Mouse (Mus musculus): Measurements from ENCODE around the gene Acap1.
"Not testable (repeated sequence)": the region's sequence is repeated elsewhere in the genome, so short reads cannot be mapped to it uniquely, and the experiment has no call there.

Acap1 gene

DNA sequence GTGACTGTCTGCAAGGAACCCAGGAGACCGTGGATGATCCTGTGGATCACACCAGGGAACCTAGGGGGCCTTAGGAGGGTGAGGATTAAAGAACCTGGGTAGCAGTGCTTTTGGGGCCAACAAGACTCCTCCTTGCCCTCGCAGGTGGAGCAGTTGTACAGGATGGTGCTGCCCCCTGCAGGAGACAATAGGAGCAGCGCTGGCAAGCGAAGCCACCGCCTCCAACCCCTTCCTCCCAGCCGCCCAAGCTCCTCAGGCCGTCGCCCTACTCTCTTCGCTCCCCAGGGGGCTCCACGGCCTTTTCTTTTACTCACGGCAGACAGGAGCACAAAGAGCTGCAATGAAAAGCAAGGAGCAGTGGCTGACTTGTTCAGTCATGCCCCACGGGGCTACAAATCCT, 18.5 kb downstream of the Acap1 start:
- peak; percentile 79 to 87 for DNase-seq (ENCODE audit: low spot score in 2 of 2)

- no peak for DNase-seq (ENCODE audit: low spot score in 2 of 2)
These were observed 19.2 kb downstream of the Acap1 start for GRCm38 (mm10) chr11:69876186-69876585.

DNA sequence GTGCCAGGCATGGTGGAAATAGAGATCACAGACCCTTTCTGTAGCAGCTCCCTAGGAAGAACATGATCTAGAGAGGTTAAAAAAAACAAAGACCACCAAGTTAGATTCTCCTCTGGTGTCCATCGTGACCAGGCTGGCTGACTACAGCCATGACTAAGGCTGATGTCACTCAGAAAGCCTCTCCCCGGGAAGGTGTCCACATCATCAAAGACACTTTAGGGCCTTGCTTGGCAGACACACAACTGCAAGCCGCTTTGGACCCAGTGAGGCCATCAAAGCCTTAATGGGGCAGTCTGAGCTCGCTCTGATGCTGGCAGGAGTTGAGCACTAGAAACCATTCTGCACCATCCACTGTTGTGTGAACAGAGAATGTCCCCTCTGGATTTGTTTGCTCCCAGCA, 22.9 kb downstream of the Acap1 start:
- no peak for DNase-seq (ENCODE audit: low spot score in 2 of 2)

- DNase-seq (ENCODE audit: low spot score in 2 of 2): no peak
These were observed 23.5 kb downstream of the Acap1 start for GRCm38 (mm10) chr11:69871822-69872221.

DNA sequence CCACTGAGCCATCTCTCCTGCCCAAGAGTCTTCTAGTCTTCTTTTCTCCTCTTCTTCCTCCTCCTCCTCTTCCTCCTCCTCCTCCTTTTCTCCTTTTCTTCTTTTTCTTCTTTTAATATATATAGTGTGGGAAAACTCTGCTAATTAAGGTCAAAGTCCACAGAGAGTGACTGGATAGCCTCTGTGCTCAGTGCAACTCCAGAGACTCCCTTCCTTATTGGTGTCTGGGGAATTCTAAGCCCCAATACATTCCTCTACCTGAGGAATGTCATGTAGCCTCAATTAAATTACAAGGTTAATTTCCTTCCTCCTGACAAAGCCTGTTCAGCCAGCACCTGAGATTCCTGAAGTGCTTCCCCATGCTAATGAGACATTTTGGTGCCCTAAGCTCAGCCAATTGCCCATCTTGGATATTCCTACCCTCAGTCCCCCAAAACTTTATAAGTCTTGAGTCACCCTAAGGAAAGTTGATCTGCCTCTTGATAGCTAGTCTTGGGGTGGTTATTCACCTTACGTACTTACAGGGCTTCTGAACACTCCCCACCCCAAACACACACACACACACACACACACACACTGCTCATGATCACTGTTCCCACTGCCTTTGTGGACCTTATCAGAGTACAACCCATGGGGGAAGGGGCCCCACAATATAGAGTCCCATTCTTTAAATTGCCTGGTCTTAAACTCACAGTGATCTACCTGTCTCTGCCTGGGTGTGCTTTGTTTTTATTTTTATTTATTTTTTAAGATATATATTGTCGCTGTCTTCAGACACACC, 24.9 kb downstream of the Acap1 start:
- no peak for DNase-seq (ENCODE audit: low spot score in 2 of 2)

- DNase-seq (ENCODE audit: low spot score in 2 of 2): no peak
These were observed 28.0 kb downstream of the Acap1 start for GRCm38 (mm10) chr11:69867335-69867734.

- DNase-seq (ENCODE audit: low spot score in 2 of 2): no peak
These were observed 29.8 kb downstream of the Acap1 start for GRCm38 (mm10) chr11:69865561-69865960.

DNA sequence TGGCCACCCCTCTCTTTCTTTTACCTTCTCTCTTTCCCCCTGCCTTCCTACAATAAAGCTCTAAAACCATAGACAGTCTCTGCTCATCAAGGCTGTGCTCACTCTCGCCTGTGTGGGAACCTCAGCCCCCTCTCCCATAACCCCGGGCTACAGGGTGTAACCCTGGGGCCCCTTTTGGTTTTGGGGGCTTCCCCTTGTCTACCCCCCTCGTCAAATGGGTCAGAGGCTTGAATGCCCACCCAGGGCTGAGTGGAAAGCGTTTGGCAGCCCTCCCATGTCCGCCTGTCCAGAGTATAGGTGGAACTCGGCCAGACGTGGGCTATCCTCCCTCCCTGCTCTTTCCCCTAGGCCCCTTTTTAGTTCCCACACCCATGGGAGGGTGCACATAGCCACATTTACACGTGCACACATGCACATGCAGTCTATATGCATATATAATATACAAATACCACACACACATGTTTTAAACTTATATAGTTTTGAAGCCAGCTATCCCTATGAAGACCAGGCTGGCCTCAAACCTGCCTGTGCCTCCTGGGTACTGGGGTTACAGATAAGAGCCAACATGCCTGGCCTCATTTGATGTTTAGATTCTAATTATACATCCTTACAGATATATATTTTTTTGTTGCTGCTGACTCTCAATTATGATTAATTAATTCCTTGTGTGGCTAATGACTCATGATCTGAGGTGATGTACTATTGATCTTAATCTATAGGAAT, 31.0 kb downstream of the Acap1 start:
- no peak for DNase-seq (ENCODE audit: low spot score in 2 of 2)

GRCm38 (mm10) chr11:69863729-69864128, 31.6 kb downstream of the Acap1 start:
- DNase-seq (ENCODE audit: low spot score in 2 of 2): not testable (repeated sequence)

DNA sequence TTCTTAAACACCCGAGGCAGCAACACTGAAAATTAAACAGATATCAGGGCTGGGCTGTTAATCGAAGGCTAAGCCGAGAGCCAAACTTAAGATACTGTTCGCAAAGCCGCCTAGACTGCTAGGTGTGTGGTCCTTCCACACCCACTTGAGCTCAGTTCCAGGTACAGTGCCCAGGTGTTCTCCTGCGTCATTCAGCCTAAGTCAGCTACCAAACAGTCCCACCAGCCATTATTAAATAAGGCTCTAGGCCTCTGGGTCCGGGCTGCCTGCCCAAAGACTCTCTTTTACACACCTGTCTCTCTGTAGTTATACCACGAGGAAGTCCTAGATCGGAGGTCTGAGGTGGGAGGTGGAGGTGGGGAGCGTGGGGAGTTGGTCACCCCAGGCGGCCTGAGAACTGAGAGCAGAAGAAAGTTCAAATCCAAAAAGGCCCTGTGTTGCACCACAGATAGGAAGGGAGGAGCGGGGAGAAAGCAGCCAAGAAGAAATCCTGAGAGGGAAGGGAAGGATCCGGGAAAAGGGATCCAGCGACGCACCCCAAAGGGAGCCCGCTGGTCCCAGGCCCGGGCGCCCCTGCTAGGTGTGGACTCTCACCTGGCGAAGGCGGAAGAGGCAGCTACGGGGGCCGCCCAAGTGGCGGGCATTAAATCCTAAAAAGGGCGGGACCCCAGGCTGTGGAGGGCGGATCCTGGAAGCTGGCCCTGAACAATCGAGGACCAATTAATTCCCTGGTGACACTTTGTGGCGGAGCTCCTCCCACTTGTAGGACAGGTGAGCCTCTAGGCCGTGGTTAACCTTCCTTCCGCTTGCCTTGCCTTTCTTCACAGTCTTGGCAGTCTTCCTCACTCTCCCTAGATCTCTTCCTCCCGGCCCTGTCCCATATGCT, 37.0 kb downstream of the Acap1 start, which contains the start of gene Tnk1:
Gene Tnk1, minus strand, starts transcription at position 618 of the 886 bp plus-strand sequence.
- no peak for DNase-seq (ENCODE audit: low spot score in 2 of 2)

- DNase-seq (ENCODE audit: low spot score in 2 of 2): no peak
These were observed 40.0 kb downstream of the Acap1 start for GRCm38 (mm10) chr11:69855347-69855746.

- no peak for DNase-seq (ENCODE audit: low spot score in 2 of 2)
These were observed 40.7 kb downstream of the Acap1 start for GRCm38 (mm10) chr11:69854680-69855079.

DNA sequence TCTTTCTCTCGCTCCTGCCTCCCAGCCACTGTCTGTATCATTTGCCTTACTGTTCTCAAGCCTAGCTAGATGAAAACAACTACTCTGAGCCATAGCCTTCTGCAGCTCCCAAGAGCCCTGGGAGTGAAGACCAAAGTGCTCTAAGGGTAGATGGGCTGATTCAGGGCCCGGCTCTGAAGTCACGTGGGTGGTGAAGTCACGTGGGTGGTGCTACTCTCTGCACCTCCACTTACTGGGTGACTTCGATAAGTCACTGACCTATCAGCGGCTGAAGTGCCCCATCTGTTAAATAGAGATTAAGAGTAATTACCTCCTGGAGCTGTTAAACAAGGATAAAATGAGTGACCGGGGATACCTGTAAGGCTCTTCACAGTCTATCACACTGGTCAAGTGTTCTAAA, 41.3 kb downstream of the Acap1 start:
- DNase-seq (ENCODE audit: low spot score in 2 of 2): no peak

DNA sequence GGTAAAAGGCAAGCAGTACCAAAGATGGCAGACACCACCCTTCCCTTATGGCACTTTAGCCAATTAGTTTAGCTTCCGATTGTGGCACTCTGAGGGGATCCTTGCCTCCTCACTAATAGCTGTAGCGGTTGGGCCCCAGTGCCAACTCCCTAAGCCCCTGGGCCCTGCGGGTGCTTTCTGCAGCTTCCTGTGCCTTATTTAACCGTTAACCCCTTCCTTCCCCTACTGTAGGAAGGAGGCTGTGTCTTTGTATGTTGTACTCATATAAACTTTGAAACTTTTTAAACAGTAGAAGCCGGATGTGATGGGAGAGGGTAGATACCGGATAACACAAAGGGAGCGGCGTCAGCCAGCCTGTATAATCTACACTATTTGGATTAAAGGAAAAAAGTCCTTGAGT, 44.6 kb downstream of the Acap1 start:
- no peak for DNase-seq (ENCODE audit: low spot score in 2 of 2)

GRCm38 (mm10) chr11:69849884-69850283, 45.5 kb downstream of the Acap1 start:
- DNase-seq (ENCODE audit: low spot score in 2 of 2): no peak

- no peak for DNase-seq (ENCODE audit: low spot score in 2 of 2)
These were observed 46.2 kb downstream of the Acap1 start for GRCm38 (mm10) chr11:69849128-69849527.

DNA sequence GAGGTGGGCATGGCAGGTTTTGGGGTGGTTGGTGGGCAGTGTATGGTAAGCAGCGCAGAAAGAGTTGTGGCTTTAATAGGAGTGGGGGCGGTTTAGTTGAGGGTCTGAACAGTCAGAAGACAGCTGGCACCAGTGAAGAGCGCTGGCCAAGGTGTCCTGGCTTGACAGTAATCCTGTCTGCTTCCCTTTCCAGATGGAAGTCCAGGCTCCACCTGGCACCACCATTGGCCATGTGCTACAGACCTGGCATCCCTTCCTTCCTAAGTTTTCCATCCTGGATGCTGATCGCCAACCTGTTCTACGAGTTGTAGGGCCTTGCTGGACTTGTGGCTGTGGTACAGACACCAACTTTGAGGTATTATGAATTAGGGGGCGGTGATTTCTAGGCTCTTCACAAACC, 47.3 kb downstream of the Acap1 start:
- DNase-seq (ENCODE audit: low spot score in 2 of 2): peak in 1 of 2 experiments; percentile 33

GRCm38 (mm10) chr11:69846738-69847688, 48.3 kb downstream of the Acap1 start:
- peak in 1 of 2 experiments; percentile 33 for DNase-seq (ENCODE audit: low spot score in 2 of 2)

- DNase-seq (ENCODE audit: low spot score in 2 of 2): peak; percentile 91 to 92
These were observed 49.1 kb downstream of the Acap1 start, which contains the start of gene Plscr3 for GRCm38 (mm10) chr11:69846198-69846680. TSS of gene Plscr3 (plus strand) at chr11:69846376.

- DNase-seq (ENCODE audit: low spot score in 2 of 2): no peak
These were observed 56.6 kb downstream of the Acap1 start for GRCm38 (mm10) chr11:69838714-69839104.
